Comparison of ENCODE assay signal across 8 mouse cellular contexts in the genomic region with DNA sequence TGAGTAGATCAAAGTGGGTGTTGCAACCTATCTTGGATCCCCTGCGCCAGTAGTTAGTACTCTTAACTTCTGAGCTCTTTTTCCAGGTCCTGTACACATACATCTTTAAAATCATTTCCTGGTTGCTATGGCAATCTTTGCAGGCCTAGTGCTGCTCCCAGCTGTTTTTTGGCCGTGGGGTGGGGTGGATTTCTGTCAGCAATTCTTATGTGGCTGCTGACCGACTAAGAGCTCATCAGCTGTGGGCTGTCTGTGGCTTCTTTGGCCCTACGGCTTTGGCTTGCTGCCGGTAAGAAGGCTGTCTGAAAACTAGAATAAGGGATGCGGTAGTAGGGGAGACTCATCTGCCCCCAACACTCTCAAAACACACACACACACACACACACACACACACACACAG. TPM values are rescaled to one million over a fixed set of nuclear protein-coding genes. Genes with fewer than 3 reads are reported as not detected.
DNase-seq lines count a peak whose midpoint lies in the region; ATAC-seq and TF ChIP-seq lines count a peak whose summit lies in the region.

No protein-coding gene starts in this region.

- TF ChIP-seq CTCF in liver, postnatal 0 days (IDR thresholded peaks at IDR 0.05; ENCODE audit: low read depth), result no peak
- no peak for TF ChIP-seq CTCF in stomach, postnatal 0 days (IDR thresholded peaks at IDR 0.05; ENCODE audit: low read depth)

- no peak overlapping the region for H3K9ac ChIP-seq in neural tube, embryonic 11.5 days (ENCODE audit: low read length)
- no peak overlapping the region; the same call in 1 of the 2 replicates for H3K9ac ChIP-seq in embryonic facial prominence, embryonic 11.5 days (replicated peaks; ENCODE audit: low read length)
- H3K9ac ChIP-seq in liver, postnatal 0 days (replicated peaks), result peak overlapping the region; percentile 81
- H3K9ac ChIP-seq in stomach, postnatal 0 days (ENCODE audit: low read length), result peak overlapping the region; percentile 76

- ATAC-seq in neural tube, embryonic 11.5 days (ENCODE audit: insufficient read depth, low FRiP score, low TSS enrichment), result no peak
- ATAC-seq in embryonic facial prominence, embryonic 11.5 days (replicated peaks; ENCODE audit: insufficient number of reproducible peaks, low FRiP score, low TSS enrichment, low read depth), result no peak
- 0 out of 2 replicates have a peak, but pooled peaks have one; percentile 7 for ATAC-seq in liver, postnatal 0 days
- ATAC-seq in stomach, postnatal 0 days (ENCODE audit: low FRiP score, low TSS enrichment), result peak; percentile 14
- no peak for ATAC-seq in monocyte, adult 5-6 weeks (replicated peaks; ENCODE audit: insufficient number of reproducible peaks, low FRiP score, low TSS enrichment, poor library complexity, severe bottlenecking)

- no peaks in the 10 kb centered on the region for H3K27me3 ChIP-seq in neural tube, embryonic 11.5 days (ENCODE audit: control insufficient read depth, insufficient read depth, low read length)
- no peaks in the 10 kb centered on the region for H3K27me3 ChIP-seq in embryonic facial prominence, embryonic 11.5 days (ENCODE audit: control insufficient read depth, insufficient read depth, low read length)
- no peaks in the 10 kb centered on the region for H3K27me3 ChIP-seq in hindbrain, embryonic 10.5 days (ENCODE audit: insufficient read depth, poor library complexity, severe bottlenecking)
- no peaks in the 10 kb centered on the region for H3K27me3 ChIP-seq in liver, postnatal 0 days (ENCODE audit: insufficient read depth, low read length)
- H3K27me3 ChIP-seq in stomach, postnatal 0 days (ENCODE audit: control insufficient read depth, insufficient read depth, low read length), result no peaks in the 10 kb centered on the region

- no peaks in the 10 kb centered on the region for H3K9me3 ChIP-seq in neural tube, embryonic 11.5 days (ENCODE audit: control insufficient read depth, low read length)
- H3K9me3 ChIP-seq in embryonic facial prominence, embryonic 11.5 days (replicated peaks; ENCODE audit: control insufficient read depth, low read length), result no peaks in the 10 kb centered on the region
- H3K9me3 ChIP-seq in hindbrain, embryonic 10.5 days, result no peaks in the 10 kb centered on the region
- H3K9me3 ChIP-seq in liver, postnatal 0 days (ENCODE audit: low read length), result no peaks in the 10 kb centered on the region
- H3K9me3 ChIP-seq in stomach, postnatal 0 days (ENCODE audit: control insufficient read depth, low read length), result no peaks in the 10 kb centered on the region

- H3K4me2 ChIP-seq in neural tube, embryonic 11.5 days (ENCODE audit: low read depth), result peak overlapping the region; percentile 44
- no peak overlapping the region; the same call in 1 of the 2 replicates for H3K4me2 ChIP-seq in embryonic facial prominence, embryonic 11.5 days (ENCODE audit: low read depth, low read length)
- peak overlapping the region; percentile 68 for H3K4me2 ChIP-seq in liver, postnatal 0 days (ENCODE audit: low read depth, low read length)
- peak overlapping the region; percentile 57 for H3K4me2 ChIP-seq in stomach, postnatal 0 days (replicated peaks; ENCODE audit: low read depth)

- peak overlapping the region; percentile 81; the same call in 1 of the 2 replicates for H3K4me3 ChIP-seq in neural tube, embryonic 11.5 days (ENCODE audit: low read depth, low read length)
- H3K4me3 ChIP-seq in embryonic facial prominence, embryonic 11.5 days (ENCODE audit: low read depth, low read length), result peak overlapping the region; percentile 79; the same call in 1 of the 2 replicates
- peak overlapping the region; percentile 92 for H3K4me3 ChIP-seq in hindbrain, embryonic 10.5 days
- peak overlapping the region; percentile 94 for H3K4me3 ChIP-seq in liver, postnatal 0 days (ENCODE audit: low read depth, low read length)
- H3K4me3 ChIP-seq in stomach, postnatal 0 days (ENCODE audit: low read depth, low read length), result peak overlapping the region; percentile 88

- peaks cover under 1% of the 10 kb centered on the region for H3K36me3 ChIP-seq in neural tube, embryonic 11.5 days (ENCODE audit: control insufficient read depth, insufficient read depth, low read length)
- no peaks in the 10 kb centered on the region; the same call in 1 of the 2 replicates for H3K36me3 ChIP-seq in embryonic facial prominence, embryonic 11.5 days (replicated peaks; ENCODE audit: control insufficient read depth, insufficient read depth, low read depth, low read length)
- H3K36me3 ChIP-seq in hindbrain, embryonic 10.5 days, result peaks cover 22% of the 10 kb centered on the region
- H3K36me3 ChIP-seq in liver, postnatal 0 days (replicated peaks; ENCODE audit: insufficient read depth, low read length), result peaks cover 13% of the 10 kb centered on the region
- H3K36me3 ChIP-seq in stomach, postnatal 0 days (ENCODE audit: control insufficient read depth, insufficient read depth, low read length), result peaks cover 11% of the 10 kb centered on the region; the same call in 1 of the 2 replicates

- no peak for TF ChIP-seq EP300 in liver, postnatal 0 days (IDR thresholded peaks at IDR 0.05; ENCODE audit: low read depth)
- TF ChIP-seq EP300 in stomach, postnatal 0 days (optimal IDR thresholded peaks at IDR 0.05), result no peak

- no peak for DNase-seq in neural tube, embryonic 11.5 days (ENCODE audit: low spot score)
- no peak for DNase-seq in neural tube, embryonic 10.5 days (ENCODE audit: extremely low spot score, low spot score)
- DNase-seq in embryonic facial prominence, embryonic 11.5 days (ENCODE audit: low spot score), result no peak
- no peak for DNase-seq in hindbrain, embryonic 10.5 days (ENCODE audit: low spot score)
- DNase-seq in liver, postnatal 0 days, result no peak
- no peak for DNase-seq in stomach, postnatal 0 days (ENCODE audit: low spot score)
- no peak for DNase-seq in adrenal gland, adult 2 months

- H3K4me1 ChIP-seq in neural tube, embryonic 11.5 days (ENCODE audit: control insufficient read depth, insufficient read depth, low read length), result peaks cover 8% of the 10 kb centered on the region
- H3K4me1 ChIP-seq in embryonic facial prominence, embryonic 11.5 days (ENCODE audit: control insufficient read depth, insufficient read depth, low read length), result no peaks in the 10 kb centered on the region
- peaks cover 25% of the 10 kb centered on the region for H3K4me1 ChIP-seq in hindbrain, embryonic 10.5 days (replicated peaks)
- peaks cover 26% of the 10 kb centered on the region for H3K4me1 ChIP-seq in liver, postnatal 0 days (ENCODE audit: insufficient read depth)
- peaks cover 5% of the 10 kb centered on the region; the same call in 1 of the 2 replicates for H3K4me1 ChIP-seq in stomach, postnatal 0 days (replicated peaks; ENCODE audit: control insufficient read depth, insufficient read depth)

- no peak overlapping the region for H3K27ac ChIP-seq in neural tube, embryonic 11.5 days (ENCODE audit: low read depth, low read length)
- no peak overlapping the region for H3K27ac ChIP-seq in embryonic facial prominence, embryonic 11.5 days (replicated peaks; ENCODE audit: low read depth, low read length)
- H3K27ac ChIP-seq in hindbrain, embryonic 10.5 days, result peak overlapping the region; percentile 92
- H3K27ac ChIP-seq in liver, postnatal 0 days (ENCODE audit: low read depth), result peak overlapping the region; percentile 81
- H3K27ac ChIP-seq in stomach, postnatal 0 days (replicated peaks), result peak overlapping the region; percentile 84

- WGBS in neural tube, embryonic 11.5 days, result 63% methylated on average over 6 of the region's 6 CpGs
- 56% methylated on average over 6 of the region's 6 CpGs for WGBS in embryonic facial prominence, embryonic 11.5 days
- WGBS in hindbrain, embryonic 10.5 days, result 66% methylated on average over 6 of the region's 6 CpGs
- WGBS in liver, postnatal 0 days (ENCODE audit: insufficient replicate concordance), result 23% methylated on average over 6 of the region's 6 CpGs
- 23% methylated on average over 6 of the region's 6 CpGs for WGBS in stomach, postnatal 0 days

RNA-seq across cellular contexts. Expression of a gene that starts 0.6 kb away (rescaled TPM):
- polyA plus RNA-seq in neural tube, embryonic 11.5 days (2014; fragmentation: Nextera tagmentation; extraction: Ambion mirVana), result 31.1 and 31.5 TPM in 2 replicates
- 36.3 and 36.8 TPM in 2 replicates for polyA plus RNA-seq in embryonic facial prominence, embryonic 11.5 days (2014; fragmentation: Nextera tagmentation; extraction: Ambion mirVana)
- 31.8 and 34.5 TPM in 2 replicates for polyA plus RNA-seq in hindbrain, embryonic 10.5 days (2016; fragmentation: Nextera tagmentation; extraction: Ambion mirVana)
- 12.0 and 13.2 TPM in 2 replicates for polyA plus RNA-seq in liver, postnatal 0 days (2015; fragmentation: Nextera tagmentation; extraction: Ambion mirVana)
- 27.2 and 27.6 TPM in 2 replicates for polyA plus RNA-seq in stomach, postnatal 0 days (2015; fragmentation: Nextera tagmentation; extraction: Ambion mirVana)
- 10 to 100 TPM; 33.6 to 34.3 TPM for total RNA-seq in adrenal gland, adult 2 months (2021)
- 37.7 and 43.4 TPM in 2 replicates for polyA plus RNA-seq in adrenal gland, adult 2 months (2012; rRNA removed)
- total RNA-seq in monocyte, adult 5-6 weeks (2017), result 15.0 to 43.3 TPM (median 25.2 TPM) in 3 replicates

RNA-seq across cellular contexts. Expression of a gene that starts 9.4 kb away (rescaled TPM):
- polyA plus RNA-seq in neural tube, embryonic 11.5 days (2014; fragmentation: Nextera tagmentation; extraction: Ambion mirVana), result 321 and 347 TPM in 2 replicates
- 334 and 342 TPM in 2 replicates for polyA plus RNA-seq in embryonic facial prominence, embryonic 11.5 days (2014; fragmentation: Nextera tagmentation; extraction: Ambion mirVana)
- polyA plus RNA-seq in hindbrain, embryonic 10.5 days (2016; fragmentation: Nextera tagmentation; extraction: Ambion mirVana), result 326 and 335 TPM in 2 replicates
- 286 and 297 TPM in 2 replicates for polyA plus RNA-seq in liver, postnatal 0 days (2015; fragmentation: Nextera tagmentation; extraction: Ambion mirVana)
- polyA plus RNA-seq in stomach, postnatal 0 days (2015; fragmentation: Nextera tagmentation; extraction: Ambion mirVana), result 348 and 356 TPM in 2 replicates
- total RNA-seq in adrenal gland, adult 2 months (2021), result 100 to 1,000 TPM; 422 to 433 TPM
- polyA plus RNA-seq in adrenal gland, adult 2 months (2012; rRNA removed), result 27.6 and 29.0 TPM in 2 replicates
- total RNA-seq in monocyte, adult 5-6 weeks (2017), result 97.5 to 124 TPM (median 101 TPM) in 3 replicates

RNA-seq across cellular contexts. Expression of a gene that starts 12.6 kb away (rescaled TPM):
- polyA plus RNA-seq in neural tube, embryonic 11.5 days (2014; fragmentation: Nextera tagmentation; extraction: Ambion mirVana), result 16.0 and 16.9 TPM in 2 replicates
- 17.6 and 19.4 TPM in 2 replicates for polyA plus RNA-seq in embryonic facial prominence, embryonic 11.5 days (2014; fragmentation: Nextera tagmentation; extraction: Ambion mirVana)
- 22.8 and 26.9 TPM in 2 replicates for polyA plus RNA-seq in hindbrain, embryonic 10.5 days (2016; fragmentation: Nextera tagmentation; extraction: Ambion mirVana)
- 1.9 and 2.0 TPM in 2 replicates for polyA plus RNA-seq in liver, postnatal 0 days (2015; fragmentation: Nextera tagmentation; extraction: Ambion mirVana)
- polyA plus RNA-seq in stomach, postnatal 0 days (2015; fragmentation: Nextera tagmentation; extraction: Ambion mirVana), result 2.9 TPM in 2 replicates
- 1 to 10 TPM; 2.5 to 4.7 TPM for total RNA-seq in adrenal gland, adult 2 months (2021)
- polyA plus RNA-seq in adrenal gland, adult 2 months (2012; rRNA removed), result 2.8 and 4.6 TPM in 2 replicates
- 4.5 to 12.8 TPM (median 8.1 TPM) in 3 replicates for total RNA-seq in monocyte, adult 5-6 weeks (2017)

RNA-seq across cellular contexts. Expression of a gene that starts 33.9 kb away (rescaled TPM):
- 33.2 and 34.7 TPM in 2 replicates for polyA plus RNA-seq in neural tube, embryonic 11.5 days (2014; fragmentation: Nextera tagmentation; extraction: Ambion mirVana)
- polyA plus RNA-seq in embryonic facial prominence, embryonic 11.5 days (2014; fragmentation: Nextera tagmentation; extraction: Ambion mirVana), result 27.2 and 29.4 TPM in 2 replicates
- 15.9 and 20.2 TPM in 2 replicates for polyA plus RNA-seq in hindbrain, embryonic 10.5 days (2016; fragmentation: Nextera tagmentation; extraction: Ambion mirVana)
- polyA plus RNA-seq in liver, postnatal 0 days (2015; fragmentation: Nextera tagmentation; extraction: Ambion mirVana), result 7.9 and 8.2 TPM in 2 replicates
- 23.4 and 25.5 TPM in 2 replicates for polyA plus RNA-seq in stomach, postnatal 0 days (2015; fragmentation: Nextera tagmentation; extraction: Ambion mirVana)
- total RNA-seq in adrenal gland, adult 2 months (2021), result 10 to 100 TPM; 24.1 to 30.1 TPM
- polyA plus RNA-seq in adrenal gland, adult 2 months (2012; rRNA removed), result 1.1 and 2.3 TPM in 2 replicates
- total RNA-seq in monocyte, adult 5-6 weeks (2017), result 60.7 to 91.8 TPM (median 63.4 TPM) in 3 replicates

Comparison
In these comparisons a context has a peak if more than half of its experiments do, and no peak if none do; other contexts are left out.
1. ATAC-seq: peak in liver, postnatal 0 days (single experiment) and stomach, postnatal 0 days (single experiment); none in neural tube, embryonic 11.5 days (single experiment), embryonic facial prominence, embryonic 11.5 days (single experiment) and monocyte, adult 5-6 weeks (single experiment).
2. H3K27ac ChIP-seq: peak in hindbrain, embryonic 10.5 days (single experiment), liver, postnatal 0 days (single experiment) and stomach, postnatal 0 days (single experiment); none in neural tube, embryonic 11.5 days (single experiment) and embryonic facial prominence, embryonic 11.5 days (single experiment).
3. H3K9ac ChIP-seq: peak in liver, postnatal 0 days (single experiment) and stomach, postnatal 0 days (single experiment); none in neural tube, embryonic 11.5 days (single experiment) and embryonic facial prominence, embryonic 11.5 days (single experiment).
4. Peak in every context shown above with its lines, with median percentiles within 50 percentile points of each other: H3K4me3 ChIP-seq.